Mouse (Mus musculus) C2C12 (cell line): ENCODE measurements around the gene 1600014C23Rik. TPM values are rescaled to one million over a fixed set of nuclear protein-coding genes. Genes with fewer than 3 reads are reported as not detected.

Experiments
- H3K27me3 ChIP-seq: one replicate; pipeline ENCODE4 v1.6.1; 2011; ENCODE audit not compliant: control insufficient read depth, insufficient read depth, insufficient read length
- H3K36me3 ChIP-seq: one replicate; pipeline ENCODE4 v1.6.1; 2011; ENCODE audit not compliant: control insufficient read depth, insufficient read depth
- H3K4me3 ChIP-seq: one replicate; pipeline ENCODE4 v1.5.1; 2011; ENCODE audit warnings: mild to moderate bottlenecking, control low read depth; ENCODE audit not compliant: poor library complexity, insufficient read depth, severe bottlenecking
- H3K79me2 ChIP-seq: one replicate; pipeline ENCODE4 v1.6.1; 2011; ENCODE audit not compliant: control insufficient read depth, insufficient read depth
- H3K79me3 ChIP-seq: one replicate; pipeline ENCODE4 v1.6.1; 2011; ENCODE audit warnings: low read depth, control low read depth
- H3ac ChIP-seq: one replicate; pipeline ENCODE3; 2011; ENCODE audit warnings: low read depth; ENCODE audit not compliant: control insufficient read depth, insufficient read length
- CEBPB ChIP-seq: IDR thresholded peaks from one replicate; pipeline ENCODE4 v1.6.1; 2011; ENCODE audit warnings: low read depth, mild to moderate bottlenecking, control low read depth, moderate library complexity
- CTCF ChIP-seq: IDR thresholded peaks from one replicate; pipeline ENCODE4 v1.5.1; 2011; ENCODE audit not compliant: control insufficient read depth, insufficient read depth, insufficient read length
- FOSL1 ChIP-seq: IDR thresholded peaks from one replicate; pipeline ENCODE4 v1.8.0; 2011; ENCODE audit warnings: mild to moderate bottlenecking, low read length; ENCODE audit not compliant: poor library complexity, insufficient read depth, severe bottlenecking
- MAX ChIP-seq: IDR thresholded peaks from one replicate; pipeline ENCODE4 v1.6.1; 2011; ENCODE audit warnings: mild to moderate bottlenecking, control low read depth
- MYOD1 ChIP-seq: IDR thresholded peaks from one replicate; pipeline ENCODE4 v1.6.1; 2011; ENCODE audit warnings: low read depth; ENCODE audit not compliant: control insufficient read depth, insufficient read length
- MYOG ChIP-seq: IDR thresholded peaks from one replicate; pipeline ENCODE4 v1.6.1; 2011; ENCODE audit not compliant: control insufficient read depth, insufficient read length; ENCODE audit errors: extremely low read depth
- USF1 ChIP-seq: IDR thresholded peaks from one replicate; pipeline ENCODE4 v1.6.1; 2011; ENCODE audit warnings: low read depth, mild to moderate bottlenecking, control low read depth, moderate library complexity
- polyA plus RNA-seq: library from polyadenylated mRNA; unstranded; fragments of >200 nt; fragmentation: generic; extraction: Trizol; gene quantifications from one replicate; pipeline ENCODE4 v1.2.1, GENCODE M21; 2012; ENCODE audit warnings: missing spikeins

1600014C23Rik gene
- polyA plus RNA-seq, 1 experiment = not detected

- Histone ChIP-seq H3ac (peak within 1 kb of the TSS; percentile 99), H3K4me3 (peak within 1 kb of the TSS; percentile 68), H3K27me3 (no peaks in the 10 kb centered on the region), H3K36me3 (no peaks in the 10 kb centered on the region), H3K79me3 (peaks cover 70% of the 10 kb centered on the region), H3K79me2 (peaks cover 99% of the 10 kb centered on the region)
- TF ChIP-seq MYOG (no peak), FOSL1 (no peak), CTCF (no peak), MAX (no peak), USF1 (no peak), MYOD1 (no peak), CEBPB (no peak)
These were observed 47.5 kb downstream of the 1600014C23Rik start, which contains the start of gene Mrpl14 for GRCm38 (mm10) chr17:45686093-45686619. Gene Mrpl14 (plus strand): TSS chr17:45686322.

- Histone ChIP-seq H3K79me3 (peaks cover 69% of the 10 kb centered on the region), H3K4me3 (peak overlapping the region; percentile 68), H3ac (peak overlapping the region; percentile 99), H3K36me3 (no peaks in the 10 kb centered on the region), H3K79me2 (peaks cover 99% of the 10 kb centered on the region), H3K27me3 (no peaks in the 10 kb centered on the region)
- TF ChIP-seq CEBPB (no peak), MYOD1 (no peak), FOSL1 (no peak), MYOG (no peak), MAX (no peak), USF1 (no peak), CTCF (no peak)
These were observed 48.2 kb downstream of the 1600014C23Rik start for GRCm38 (mm10) chr17:45685171-45686092.

- Histone ChIP-seq H3K36me3 (no peaks in the 10 kb centered on the region), H3ac (peak overlapping the region; percentile 99), H3K79me3 (peaks cover 72% of the 10 kb centered on the region), H3K79me2 (peaks cover 99% of the 10 kb centered on the region), H3K27me3 (no peaks in the 10 kb centered on the region), H3K4me3 (peak overlapping the region; percentile 68)
- TF ChIP-seq MYOG = no peak
- TF ChIP-seq MAX = no peak
- no peak for TF ChIP-seq USF1
- TF ChIP-seq CTCF = no peak
- no peak for TF ChIP-seq MYOD1
- TF ChIP-seq FOSL1 = no peak
- TF ChIP-seq CEBPB = no peak
These were observed 48.9 kb downstream of the 1600014C23Rik start for GRCm38 (mm10) chr17:45684667-45685131.

Other genes starting within 250 kb of the 1600014C23Rik start
- 14.3 TPM for gene Aars2, start 227.0 kb downstream of the 1600014C23Rik start, polyA plus RNA-seq
- gene Tcte1, start 210.4 kb downstream of the 1600014C23Rik start, polyA plus RNA-seq = not detected
- gene Tmem151b, start 184.2 kb downstream of the 1600014C23Rik start, polyA plus RNA-seq = 1.2 TPM
- gene Nfkbie, start 178.1 kb downstream of the 1600014C23Rik start, polyA plus RNA-seq = 5.3 TPM
- 131 TPM for gene Slc35b2, start 170.0 kb downstream of the 1600014C23Rik start, polyA plus RNA-seq
- gene Hsp90ab1, start 160.6 kb downstream of the 1600014C23Rik start, polyA plus RNA-seq = 2,021 TPM
- 264 TPM for gene Slc29a1, start 134.2 kb downstream of the 1600014C23Rik start, polyA plus RNA-seq
- 1.7 TPM for gene Mymx, start 131.7 kb downstream of the 1600014C23Rik start, polyA plus RNA-seq
- 0.04 TPM for gene Capn11, start 74.5 kb downstream of the 1600014C23Rik start, polyA plus RNA-seq
- 259 TPM for gene Mrpl14, start 47.5 kb downstream of the 1600014C23Rik start, polyA plus RNA-seq
- 54.3 TPM for gene Tmem63b, start 46.9 kb downstream of the 1600014C23Rik start, polyA plus RNA-seq